Mouse (Mus musculus) lung, embryonic 15.5 days (tissue): ENCODE measurements around the gene Rpl37. TPM values are rescaled to one million over a fixed set of nuclear protein-coding genes. Genes with fewer than 3 reads are reported as not detected.

ENCODE experiments used
- ATAC-seq: fragments of 200-750 bp; cut with Nextera tagmentation; 2 replicates; pipeline ENCODE4 v1.8.0; 2017; ENCODE audit warnings: moderate number of reproducible peaks, borderline replicate concordance; ENCODE audit not compliant: low FRiP score, low TSS enrichment; ENCODE audit errors: extremely low read depth
- H3K27ac ChIP-seq: fragments of 300-500 bp; sonication (generic); 2 replicates; pipeline ENCODE4 v1.5.1; 2015; ENCODE audit warnings: moderate library complexity, mild to moderate bottlenecking, inconsistent platforms
- H3K27me3 ChIP-seq: fragments of 300-500 bp; sonication (generic); 2 replicates; pipeline ENCODE4 v1.6.1; 2015; ENCODE audit warnings: inconsistent platforms
- H3K36me3 ChIP-seq: fragments of 300-500 bp; sonication (generic); 2 replicates; pipeline ENCODE4 v1.6.1; 2015; ENCODE audit warnings: inconsistent platforms
- H3K4me1 ChIP-seq: fragments of 300-500 bp; sonication (generic); 2 replicates; pipeline ENCODE4 v1.6.1; 2015; ENCODE audit warnings: inconsistent platforms
- H3K4me2 ChIP-seq: fragments of 300-500 bp; sonication (generic); 2 replicates; pipeline ENCODE4 v1.6.1; 2015; ENCODE audit warnings: inconsistent platforms, mild to moderate bottlenecking, moderate library complexity
- H3K4me3 ChIP-seq: fragments of 300-500 bp; sonication (generic); 2 replicates; pipeline ENCODE4 v1.5.1; 2015; ENCODE audit warnings: mild to moderate bottlenecking, inconsistent platforms
- H3K9ac ChIP-seq: fragments of 300-500 bp; sonication (generic); 2 replicates; pipeline ENCODE4 v1.6.1; 2015; ENCODE audit warnings: inconsistent platforms
- H3K9me3 ChIP-seq: fragments of 300-500 bp; sonication (generic); 2 replicates; pipeline ENCODE4 v1.6.1; 2016; ENCODE audit warnings: inconsistent platforms
- WGBS: fragments of 180-500 bp; shearing (Covaris S2); methylation state at CpG from one replicate; pipeline ENCODE4 v1.1.7; 2015; 5-methylcytosine and 5-hydroxymethylcytosine counted together
- polyA plus RNA-seq: library from polyadenylated mRNA; unstranded; fragments of >200 nt; fragmentation: Nextera tagmentation; extraction: Ambion mirVana; gene quantifications from 2 replicates; pipeline ENCODE4 v1.2.1, GENCODE M21; 2015

Gene Rpl37
- polyA plus RNA-seq, 1 experiment from 2014 or later: 469 TPM

- WGBS: 84% methylated on average over 12 of the region's 12 CpGs
- H3K4me1 ChIP-seq: no peaks in the 10 kb centered on the region
- no peak overlapping the region for H3K9ac ChIP-seq
- no peak for ATAC-seq
- H3K4me3 ChIP-seq: no peak overlapping the region
- H3K4me2 ChIP-seq: no peak overlapping the region
- H3K27ac ChIP-seq: no peak overlapping the region
- H3K27me3 ChIP-seq: no peaks in the 10 kb centered on the region
- no peaks in the 10 kb centered on the region for H3K9me3 ChIP-seq
- H3K36me3 ChIP-seq: peaks cover 55% of the 10 kb centered on the region
Observed at GRCm38 (mm10) chr15:5165121-5165773, 48.8 kb downstream of the Rpl37 start.

Other genes with a start within 250 kb of the Rpl37 start
- not detected in 2 replicates for gene Mroh2b, start 217.9 kb upstream of the Rpl37 start, polyA plus RNA-seq
- 0.12 and 0.15 TPM in 2 replicates for gene C7, start 52.9 kb upstream of the Rpl37 start, polyA plus RNA-seq
- 1.6 and 2.0 TPM in 2 replicates for gene Card6, start 8.1 kb upstream of the Rpl37 start, polyA plus RNA-seq
- 17.7 and 18.4 TPM in 2 replicates for gene Prkaa1, start 27.2 kb downstream of the Rpl37 start, polyA plus RNA-seq
- gene Ttc33, start 68.9 kb downstream of the Rpl37 start, polyA plus RNA-seq: 41.6 and 43.5 TPM in 2 replicates
- 1.5 and 2.1 TPM in 2 replicates for gene Ptger4, start 127.5 kb downstream of the Rpl37 start, polyA plus RNA-seq